Mouse (Mus musculus) 3134 (cell line): ENCODE results near the gene Rbm46.
A peak's percentile ranks its signal among the peaks of the same experiment; 100 is the strongest.

Source experiments
- DNase-seq: peaks from one replicate; pipeline ENCODE4 v3.0.0-alpha.2; 2011; ENCODE audit warnings: low spot score; ENCODE audit not compliant: insufficient read length; ENCODE audit errors: extremely low read depth

The Rbm46 gene

GRCm38 (mm10) chr3:82876372-82876739 is at the start of gene Rbm46:
Gene Rbm46 (minus strand): TSS chr3:82876483.
- DNase-seq = peak; percentile 14

GRCm38 (mm10) chr3:82915632-82916031 is 39.3 kb upstream of the Rbm46 start:
- DNase-seq = no peak

- no peak for DNase-seq
These were observed 32.4 kb upstream of the Rbm46 start for GRCm38 (mm10) chr3:82908671-82909070.

GRCm38 (mm10) chr3:82904211-82904908 is 28.1 kb upstream of the Rbm46 start:
- DNase-seq = peak; percentile 3

GRCm38 (mm10) chr3:82903613-82904205 is 27.4 kb upstream of the Rbm46 start, which contains the start of gene Lrat:
Gene Lrat (minus strand): TSS chr3:82903973.
- peak; percentile 6 for DNase-seq

GRCm38 (mm10) chr3:82902757-82903612 is 26.7 kb upstream of the Rbm46 start:
- DNase-seq = no peak

GRCm38 (mm10) chr3:82888842-82889241 is 12.6 kb upstream of the Rbm46 start:
- DNase-seq = no peak

- DNase-seq = no peak
These were observed 975 bp upstream of the Rbm46 start for GRCm38 (mm10) chr3:82877258-82877657.

- DNase-seq = peak; percentile 8
These were observed 462 bp downstream of the Rbm46 start for GRCm38 (mm10) chr3:82875671-82876371.

- DNase-seq = no peak
These were observed 18.7 kb downstream of the Rbm46 start for GRCm38 (mm10) chr3:82857414-82858077.

GRCm38 (mm10) chr3:82825165-82825564 is 51.1 kb downstream of the Rbm46 start:
- DNase-seq = no peak

- DNase-seq = no peak
These were observed 64.4 kb downstream of the Rbm46 start for GRCm38 (mm10) chr3:82811851-82812250.

- DNase-seq = no peak
These were observed 65.8 kb downstream of the Rbm46 start for GRCm38 (mm10) chr3:82810334-82811120.

GRCm38 (mm10) chr3:82809769-82810168 is 66.5 kb downstream of the Rbm46 start:
- no peak for DNase-seq

- no peak for DNase-seq
These were observed 67.9 kb downstream of the Rbm46 start for GRCm38 (mm10) chr3:82808323-82808911.

- DNase-seq = no peak
These were observed 71.0 kb downstream of the Rbm46 start for GRCm38 (mm10) chr3:82805291-82805690.

GRCm38 (mm10) chr3:82800470-82800843 is 75.8 kb downstream of the Rbm46 start:
- no peak for DNase-seq

- DNase-seq = no peak
These were observed 76.4 kb downstream of the Rbm46 start for GRCm38 (mm10) chr3:82799735-82800469.

GRCm38 (mm10) chr3:82793656-82794055 is 82.6 kb downstream of the Rbm46 start:
- no peak for DNase-seq
